Mouse (Mus musculus) liver, postnatal 0 days (tissue): ENCODE data around the gene Stk11. TPM values are rescaled to one million over a fixed set of nuclear protein-coding genes. Genes with fewer than 3 reads are reported as not detected.

Experiments
- ATAC-seq: fragments of 200-750 bp; cut with Nextera tagmentation; 2 replicates; pipeline ENCODE4 v1.8.0; 2017; ENCODE audit warnings: mild to moderate bottlenecking, moderate library complexity
- DNase-seq: peaks from one replicate; pipeline ENCODE4 v3.0.0-alpha.2; 2016
- H3K27ac ChIP-seq: fragments of 300-500 bp; sonication (generic); 2 replicates; pipeline ENCODE4 v1.5.1; 2014; ENCODE audit warnings: antibody characterized with exemption, moderate library complexity, mild to moderate bottlenecking, low read depth
- H3K27me3 ChIP-seq: fragments of 300-500 bp; sonication (generic); 2 replicates; pipeline ENCODE4 v1.6.1; 2014; ENCODE audit warnings: low read length, control low read depth, mixed read lengths; ENCODE audit not compliant: insufficient read depth
- H3K36me3 ChIP-seq: fragments of 300-500 bp; sonication (generic); replicated peaks from 2 replicates; pipeline ENCODE4 v1.6.1; 2014; ENCODE audit warnings: mild to moderate bottlenecking, control low read depth, low read length, moderate library complexity, mixed read lengths; ENCODE audit not compliant: insufficient read depth
- H3K4me1 ChIP-seq: fragments of 300-500 bp; sonication (generic); 2 replicates; pipeline ENCODE4 v1.6.1; 2014; ENCODE audit warnings: antibody characterized with exemption, mild to moderate bottlenecking, control low read depth; ENCODE audit not compliant: insufficient read depth
- H3K4me2 ChIP-seq: fragments of 300-500 bp; sonication (generic); 2 replicates; pipeline ENCODE4 v1.6.1; 2014; ENCODE audit warnings: low read depth, mild to moderate bottlenecking, low read length, moderate library complexity, mixed read lengths
- H3K4me3 ChIP-seq: fragments of 300-500 bp; sonication (generic); 2 replicates; pipeline ENCODE4 v1.5.1; 2014; ENCODE audit warnings: low read depth, low read length
- H3K9ac ChIP-seq: fragments of 300-500 bp; sonication (generic); replicated peaks from 2 replicates; pipeline ENCODE4 v1.6.1; 2014; ENCODE audit warnings: mild to moderate bottlenecking, moderate library complexity
- H3K9me3 ChIP-seq: fragments of 300-500 bp; sonication (generic); 2 replicates; pipeline ENCODE4 v1.6.1; 2016; ENCODE audit warnings: mild to moderate bottlenecking, control low read depth, low read length, mixed read lengths
- CTCF ChIP-seq: sonication (generic); IDR thresholded peaks from 2 replicates; pipeline ENCODE4 v1.5.1; 2016; ENCODE audit warnings: antibody characterized with exemption, low read depth
- EP300 ChIP-seq: IDR thresholded peaks from 2 replicates; pipeline ENCODE4 v1.6.1; 2016; ENCODE audit warnings: antibody characterized with exemption, low read depth, mild to moderate bottlenecking
- WGBS: fragments of 180-500 bp; shearing (Covaris S2); extraction: QIAGEN DNeasy Blood & Tissue Kit; methylation state at CpG from one replicate; pipeline ENCODE4 v1.1.7; 2014; ENCODE audit not compliant: insufficient replicate concordance; 5-methylcytosine and 5-hydroxymethylcytosine counted together
- polyA plus RNA-seq: library from polyadenylated mRNA; unstranded; fragments of >200 nt; fragmentation: Nextera tagmentation; extraction: Ambion mirVana; gene quantifications from 2 replicates; pipeline ENCODE4 v1.2.1, GENCODE M21; 2015

The Stk11 gene
- polyA plus RNA-seq, result 9.1 and 11.2 TPM in 2 replicates

DNA sequence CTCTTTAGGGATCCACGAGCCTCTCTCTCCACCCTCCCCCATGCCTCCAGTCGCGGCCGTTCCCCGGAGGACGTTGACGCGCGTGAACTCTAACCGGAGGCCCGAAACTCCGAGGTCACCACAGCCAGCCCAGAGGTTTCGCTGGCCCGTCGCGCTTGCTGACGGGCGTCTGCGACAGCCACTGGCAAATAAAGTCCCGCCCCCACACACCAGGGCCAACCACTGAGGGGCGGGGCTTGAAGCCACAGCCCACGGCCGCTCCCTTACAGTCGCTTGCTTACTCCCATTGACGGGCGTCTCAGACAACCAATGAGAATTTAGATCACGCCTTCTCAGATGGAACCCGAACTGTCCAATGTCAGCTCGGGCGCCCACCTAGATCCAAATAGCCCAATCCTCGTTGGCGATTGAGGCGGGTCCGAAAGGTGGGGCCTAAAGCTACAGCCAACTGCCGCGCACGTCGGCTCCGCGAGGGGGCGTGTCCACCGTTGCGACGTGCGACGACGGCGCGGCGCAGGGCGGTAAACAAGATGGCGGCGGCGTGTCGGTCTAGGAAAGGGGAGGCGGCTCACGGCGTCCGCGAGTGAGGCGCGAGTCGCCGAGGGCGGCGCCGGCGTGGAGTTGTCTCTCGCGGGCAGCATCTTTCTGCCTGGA lies at the start of gene Stk11:
Gene Stk11, plus strand, starts transcription at position 514 of the 654 bp plus-strand sequence.
- DNase-seq (peak; percentile 98), ATAC-seq (peak; percentile 93)
- Histone ChIP-seq H3K9me3 (no peaks in the 10 kb centered on the region), H3K27me3 (no peaks in the 10 kb centered on the region), H3K27ac (peak within 1 kb of the TSS; percentile 94), H3K4me1 (peaks cover 34% of the 10 kb centered on the region), H3K36me3 (peaks cover 23% of the 10 kb centered on the region), H3K4me2 (peak within 1 kb of the TSS; percentile 84), H3K4me3 (peak within 1 kb of the TSS; percentile 85), H3K9ac (peak within 1 kb of the TSS; percentile 88)
- under 1% methylated on average over 52 of the region's 70 CpGs for WGBS
- TF ChIP-seq CTCF, result peak; percentile 45
- 0 out of 2 replicates have a peak, but pooled peaks have one; percentile 1 for TF ChIP-seq EP300

DNA sequence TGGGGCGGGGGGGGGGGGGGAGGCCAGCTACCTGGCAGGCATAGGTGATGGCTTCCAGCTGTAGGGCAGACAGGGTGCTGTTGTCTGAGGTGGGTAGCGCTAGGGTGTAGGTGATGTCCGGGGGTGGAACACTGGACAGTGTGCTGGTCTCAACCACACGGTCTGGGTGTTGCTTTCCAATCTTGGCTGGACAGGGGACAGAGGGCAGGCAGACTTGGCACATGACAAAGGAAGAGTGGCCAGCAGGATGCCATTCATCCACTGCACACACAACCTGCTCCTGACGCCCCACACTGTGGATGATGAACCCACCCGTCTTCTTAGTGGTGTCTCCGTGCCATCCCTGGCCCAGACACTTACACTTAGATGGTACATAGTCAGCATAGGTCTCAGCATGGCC lies 46.4 kb upstream of the Stk11 start:
- no peak overlapping the region for H3K4me2 ChIP-seq
- no peaks in the 10 kb centered on the region for H3K27me3 ChIP-seq
- no peaks in the 10 kb centered on the region for H3K9me3 ChIP-seq
- H3K27ac ChIP-seq, result no peak overlapping the region
- 90% methylated on average over 6 of the region's 7 CpGs for WGBS
- H3K4me1 ChIP-seq, result peaks cover 33% of the 10 kb centered on the region
- TF ChIP-seq EP300, result no peak
- TF ChIP-seq CTCF, result no peak
- DNase-seq (no peak), ATAC-seq (no peak)
- peaks cover 58% of the 10 kb centered on the region for H3K36me3 ChIP-seq
- H3K4me3 ChIP-seq, result no peak overlapping the region
- H3K9ac ChIP-seq, result no peak overlapping the region

DNA sequence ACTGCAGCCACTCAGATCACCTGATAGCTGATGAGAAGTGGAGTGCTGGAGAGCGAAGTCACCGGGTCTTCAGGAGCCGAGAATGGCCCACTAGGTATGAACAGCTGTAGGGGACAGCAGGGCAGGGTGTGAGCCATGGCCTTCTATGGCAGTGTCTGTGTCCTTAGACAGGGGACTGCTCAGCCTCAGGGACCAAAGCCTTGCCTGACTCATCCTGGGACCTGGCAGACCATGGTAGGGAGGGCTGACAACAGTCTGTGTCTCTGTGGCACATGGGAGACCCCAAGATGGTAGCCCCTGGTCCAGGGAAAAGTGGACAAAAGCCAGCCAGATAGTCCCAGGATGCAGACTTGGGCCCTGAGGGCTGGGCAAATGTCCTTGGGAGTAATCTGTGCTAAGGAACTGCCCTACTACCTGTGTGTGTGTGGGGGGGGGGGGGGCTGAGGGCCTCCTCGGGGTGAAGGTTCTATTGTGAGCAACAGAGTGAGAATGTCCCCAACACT lies 45.6 kb upstream of the Stk11 start:
- H3K4me2 ChIP-seq, result no peak overlapping the region
- peak overlapping the region; percentile 97 for H3K27ac ChIP-seq
- ATAC-seq, result no peak
- no peak for TF ChIP-seq CTCF
- TF ChIP-seq EP300, result no peak
- peaks cover 51% of the 10 kb centered on the region for H3K36me3 ChIP-seq
- H3K27me3 ChIP-seq, result no peaks in the 10 kb centered on the region
- H3K4me3 ChIP-seq, result no peak overlapping the region
- no peak for DNase-seq
- H3K9me3 ChIP-seq, result no peaks in the 10 kb centered on the region
- WGBS, result 79% methylated on average over 4 of the region's 4 CpGs
- no peak overlapping the region for H3K9ac ChIP-seq
- H3K4me1 ChIP-seq, result peaks cover 39% of the 10 kb centered on the region

DNA sequence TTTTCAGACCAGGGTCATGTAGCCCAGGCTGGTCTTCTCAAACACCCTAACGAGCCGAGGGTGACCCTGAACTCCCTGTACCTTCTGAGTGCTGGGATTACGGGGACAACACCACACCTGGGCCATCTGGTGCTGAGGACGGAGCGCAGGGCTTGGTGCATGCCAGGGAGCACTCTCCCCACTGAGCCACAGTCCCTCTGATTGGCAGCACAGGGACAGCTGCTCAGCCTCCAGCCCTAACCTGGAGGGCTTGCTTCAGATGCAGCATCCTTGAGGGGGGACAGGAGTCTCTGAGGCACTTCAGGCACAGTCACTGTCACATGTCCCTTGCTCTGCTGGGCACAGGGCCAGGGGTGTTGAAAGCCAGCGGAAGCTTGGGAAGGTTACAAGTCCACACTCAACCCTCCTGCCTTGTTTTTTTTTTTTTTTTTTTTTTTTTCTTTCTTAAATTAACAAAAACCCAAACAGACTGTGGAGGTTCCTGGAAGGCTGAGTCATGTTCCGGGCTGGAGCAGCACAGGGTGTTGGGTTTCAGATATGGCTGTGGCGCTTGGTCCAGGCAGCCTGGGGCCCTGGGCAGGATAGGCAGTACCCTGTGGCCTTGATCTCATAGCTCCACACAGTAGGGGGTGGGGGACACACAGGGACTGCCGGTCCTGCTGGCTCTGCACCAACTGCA lies 44.6 kb upstream of the Stk11 start:
- H3K27me3 ChIP-seq, result no peaks in the 10 kb centered on the region
- ATAC-seq, result peak; percentile 92

DNA sequence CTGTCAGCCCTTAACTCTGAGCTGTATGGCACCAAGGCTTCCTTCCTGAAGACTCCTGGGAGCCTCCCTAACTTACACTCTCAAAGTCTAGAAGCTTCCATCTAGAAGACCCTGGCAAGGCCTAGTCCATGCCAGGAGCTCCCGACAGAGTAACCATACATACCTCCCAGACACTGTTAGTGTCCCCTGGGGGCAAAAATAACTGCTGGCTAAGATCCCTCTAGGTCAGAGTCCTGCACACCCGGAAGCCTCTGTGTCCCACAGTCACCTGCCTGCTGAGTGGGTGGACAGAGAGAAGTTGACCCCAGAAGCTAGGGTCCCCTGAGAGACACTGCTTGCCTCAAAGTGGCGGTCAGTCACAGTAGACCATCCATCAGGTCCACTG lies 44.1 kb upstream of the Stk11 start:
- Histone ChIP-seq H3K4me2 (peak overlapping the region; percentile 53), H3K27ac (peak overlapping the region; percentile 97), H3K4me1 (peaks cover 48% of the 10 kb centered on the region), H3K9me3 (no peaks in the 10 kb centered on the region), H3K4me3 (no peak overlapping the region), H3K27me3 (no peaks in the 10 kb centered on the region), H3K9ac (peak overlapping the region; percentile 52), H3K36me3 (peaks cover 42% of the 10 kb centered on the region)
- TF ChIP-seq CTCF (no peak), EP300 (no peak)
- peak; percentile 16; the same call in 1 of the 2 replicates for ATAC-seq
- WGBS, result 46% methylated on average over 3 of the region's 3 CpGs
- no peak for DNase-seq

More for the DNA sequence above, 44.6 kb upstream of the Stk11 start:
- DNase-seq, result peak; percentile 91
- WGBS, result 41% methylated on average over 9 of the region's 9 CpGs
- peak overlapping the region; percentile 97 for H3K27ac ChIP-seq
- peaks cover 47% of the 10 kb centered on the region for H3K36me3 ChIP-seq
- TF ChIP-seq EP300, result peak; percentile 92
- no peak for TF ChIP-seq CTCF
- H3K9ac ChIP-seq, result peak overlapping the region; percentile 52
- H3K4me3 ChIP-seq, result no peak overlapping the region
- no peaks in the 10 kb centered on the region for H3K9me3 ChIP-seq
- H3K4me2 ChIP-seq, result peak overlapping the region; percentile 53
- peaks cover 45% of the 10 kb centered on the region for H3K4me1 ChIP-seq
